Mouse (Mus musculus) adrenal gland, postnatal 10 days (tissue): ENCODE data around the gene Hdac4. TPM values are rescaled to one million over a fixed set of nuclear protein-coding genes. Genes with fewer than 3 reads are reported as not detected.

ENCODE experiments used
- DNase-seq: peaks from one replicate; pipeline ENCODE4 v3.0.0; 2021; ENCODE audit warnings: mixed read lengths
- total RNA-seq, 2 experiments: library from RNA; stranded (reverse); gene quantifications; 2 replicates each; pipeline ENCODE4 v1.2.3; 2021

Gene Hdac4
- total RNA-seq, 2 experiments from 2014 or later, result 55.3 to 74.5 TPM

DNA sequence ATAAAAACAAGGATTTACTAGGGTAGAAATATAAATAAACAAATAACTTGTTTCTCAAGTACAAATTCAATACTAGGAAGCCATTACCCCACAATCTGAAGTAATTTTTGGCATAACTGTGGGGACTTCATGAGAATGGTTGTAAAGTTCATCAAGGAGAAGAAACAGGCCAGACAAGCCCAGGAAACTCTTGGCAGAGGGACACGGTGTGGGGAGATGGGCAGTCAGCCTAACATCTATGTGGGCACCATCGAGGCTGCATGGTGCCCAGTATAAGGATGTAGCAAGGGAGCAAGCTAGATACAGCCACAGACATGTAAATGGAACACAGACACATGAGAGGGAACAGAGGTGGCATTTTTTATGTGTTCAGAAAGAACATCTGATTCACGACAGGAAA, 171.6 kb downstream of the Hdac4 start:
- DNase-seq, result no peak

- DNase-seq, result no peak
Measured at GRCm38 (mm10) chr1:92022009-92022408, 173.5 kb downstream of the Hdac4 start.

- no peak for DNase-seq
Measured at GRCm38 (mm10) chr1:92015938-92016672, 179.4 kb downstream of the Hdac4 start.

GRCm38 (mm10) chr1:92015252-92015651, 180.2 kb downstream of the Hdac4 start:
- no peak for DNase-seq

GRCm38 (mm10) chr1:92014496-92014895, 181.0 kb downstream of the Hdac4 start:
- no peak for DNase-seq

DNA sequence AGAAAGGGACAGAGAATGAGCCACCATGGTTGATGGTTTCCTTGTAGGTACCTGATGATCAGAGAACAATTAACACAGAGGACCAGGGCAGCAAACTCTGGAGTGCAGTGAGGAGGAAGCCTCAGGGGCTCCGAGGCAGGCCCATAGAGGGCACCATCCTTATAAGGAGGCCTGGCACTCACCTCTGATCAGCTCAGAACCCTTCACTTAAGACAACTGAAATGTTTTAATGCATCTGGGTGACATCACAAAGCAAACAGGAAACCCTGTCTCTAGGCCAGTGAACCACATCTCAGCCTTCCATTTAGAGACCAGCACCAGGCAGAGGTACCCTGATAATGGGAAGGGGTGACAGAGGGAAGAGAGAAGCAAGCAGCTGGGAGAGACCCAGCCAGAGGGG, 188.8 kb downstream of the Hdac4 start:
- no peak for DNase-seq

DNA sequence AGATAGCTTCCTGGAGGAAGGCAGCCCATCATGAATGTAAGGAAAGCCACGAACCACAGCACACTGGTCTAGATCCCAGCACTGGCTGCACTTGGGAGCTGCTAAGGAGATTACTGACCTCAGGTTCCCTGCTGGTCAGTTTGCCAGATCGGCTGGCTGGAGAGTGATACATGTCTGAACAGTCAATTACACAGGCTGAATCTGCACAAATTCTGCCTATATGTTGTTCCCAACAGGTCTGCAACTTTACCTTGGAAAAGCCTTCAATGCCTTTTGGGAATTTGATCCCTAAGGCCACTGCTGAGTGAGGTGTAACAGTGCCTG, 189.9 kb downstream of the Hdac4 start:
- no peak for DNase-seq

GRCm38 (mm10) chr1:92004906-92005616, 190.4 kb downstream of the Hdac4 start:
- DNase-seq, result no peak

GRCm38 (mm10) chr1:92004122-92004521, 191.4 kb downstream of the Hdac4 start:
- no peak for DNase-seq

- no peak for DNase-seq
Measured at GRCm38 (mm10) chr1:92000226-92000625, 195.3 kb downstream of the Hdac4 start.

DNA sequence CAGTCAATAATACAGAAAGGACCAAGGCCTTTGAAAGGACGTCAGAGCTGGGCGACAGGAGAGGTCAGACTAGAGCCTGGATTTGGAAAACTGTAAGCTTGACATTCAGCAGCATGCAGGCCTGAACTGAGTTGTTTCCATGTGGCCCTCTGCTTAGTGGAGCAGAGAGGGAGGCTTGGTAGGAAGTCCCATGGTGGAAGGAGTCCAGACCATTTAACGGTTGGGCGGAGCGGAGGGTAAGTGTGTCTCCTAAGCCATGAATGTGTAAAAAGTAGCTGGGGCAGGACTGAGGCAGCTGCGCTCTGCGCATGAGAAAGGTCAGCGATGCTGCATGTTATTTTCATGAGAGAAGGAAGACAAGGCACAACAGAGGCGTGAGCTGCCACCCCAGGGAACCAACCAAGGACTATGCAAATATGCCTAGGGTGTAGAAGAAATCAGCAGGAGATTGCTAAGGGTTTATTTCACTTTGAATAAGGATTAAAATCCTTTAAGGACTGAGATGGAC, 201.8 kb downstream of the Hdac4 start:
- no peak for DNase-seq

DNA sequence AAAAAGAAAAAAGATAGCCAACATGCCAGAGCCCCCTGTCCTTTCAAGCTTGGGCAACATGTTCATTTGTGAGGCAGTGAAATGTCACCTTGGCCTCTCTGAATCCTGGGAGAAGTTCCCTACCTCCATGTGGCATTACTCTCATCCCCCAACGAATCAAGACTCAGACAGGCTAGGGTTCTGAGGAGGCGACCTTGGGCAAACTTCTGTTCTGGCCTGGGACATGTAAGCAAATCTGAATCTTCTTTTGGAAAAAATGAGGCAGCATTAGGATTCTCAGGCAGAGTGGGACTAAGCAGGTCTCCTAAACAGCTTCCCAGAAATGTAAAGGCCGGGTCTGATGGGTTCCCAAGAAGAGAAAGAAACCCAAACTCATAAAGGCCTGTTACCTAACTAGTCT, 202.8 kb downstream of the Hdac4 start:
- no peak for DNase-seq

DNA sequence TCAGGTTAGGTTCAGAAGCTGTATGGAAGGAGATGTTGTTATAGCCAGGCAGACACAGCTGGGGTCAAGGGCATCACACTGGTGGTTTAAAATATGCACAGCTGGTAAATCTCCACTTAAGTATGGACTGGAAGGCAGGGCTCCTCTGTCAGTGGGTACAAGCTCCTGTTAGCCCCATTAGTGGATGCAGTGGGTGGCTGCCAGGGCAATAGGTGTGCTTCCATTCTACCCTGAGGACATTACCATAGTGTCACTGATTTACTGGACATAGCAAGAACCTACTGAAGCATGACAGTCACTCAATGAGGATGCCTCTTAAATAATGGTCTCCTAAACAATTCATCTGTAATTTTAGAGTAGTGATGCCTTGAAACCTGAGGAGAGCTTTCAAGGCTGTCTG, 203.9 kb downstream of the Hdac4 start:
- no peak for DNase-seq

DNA sequence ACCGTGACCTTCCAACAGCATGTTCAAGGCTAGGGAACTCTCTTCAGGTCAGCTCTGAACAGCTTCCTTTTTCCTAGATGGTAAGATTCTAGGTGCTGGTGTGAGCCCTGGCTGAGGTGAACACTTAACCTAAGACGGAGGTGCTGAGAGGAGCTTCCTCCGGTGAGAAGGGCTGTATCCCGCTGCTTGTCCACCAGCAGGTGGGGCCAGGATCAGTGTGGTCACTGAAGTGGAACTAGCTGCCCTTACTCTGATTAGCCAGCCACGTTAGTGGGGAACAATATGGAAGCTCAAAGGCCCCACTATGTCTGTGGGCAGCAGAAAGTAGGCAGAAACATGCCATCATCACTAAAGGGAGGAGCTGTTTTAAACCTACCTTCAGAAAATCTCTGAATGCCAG, 204.6 kb downstream of the Hdac4 start:
- no peak for DNase-seq

DNA sequence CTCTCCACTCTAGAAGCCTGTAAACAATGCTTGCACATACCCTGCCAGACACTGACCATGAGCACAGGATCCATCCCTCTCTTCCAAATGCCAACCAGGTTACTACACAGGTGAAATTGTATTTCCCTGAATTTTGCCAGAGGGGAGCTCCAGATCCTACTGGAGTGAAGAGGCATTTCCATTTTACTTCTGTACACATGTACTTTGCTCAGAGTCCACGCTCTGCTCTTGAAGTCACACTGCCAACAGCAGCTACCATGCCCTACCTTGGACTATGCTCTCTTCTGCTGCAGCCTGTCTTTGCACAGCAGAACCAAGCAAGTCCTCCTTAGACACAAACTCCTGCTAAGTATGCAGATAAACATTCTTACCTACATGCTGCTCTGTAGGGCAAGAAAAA, 206.6 kb downstream of the Hdac4 start:
- DNase-seq, result no peak

- no peak for DNase-seq
Measured at GRCm38 (mm10) chr1:91987431-91987830, 208.1 kb downstream of the Hdac4 start.

GRCm38 (mm10) chr1:91985783-91986182, 209.7 kb downstream of the Hdac4 start:
- DNase-seq, result no peak

GRCm38 (mm10) chr1:91984507-91984906, 211.0 kb downstream of the Hdac4 start:
- no peak for DNase-seq

DNA sequence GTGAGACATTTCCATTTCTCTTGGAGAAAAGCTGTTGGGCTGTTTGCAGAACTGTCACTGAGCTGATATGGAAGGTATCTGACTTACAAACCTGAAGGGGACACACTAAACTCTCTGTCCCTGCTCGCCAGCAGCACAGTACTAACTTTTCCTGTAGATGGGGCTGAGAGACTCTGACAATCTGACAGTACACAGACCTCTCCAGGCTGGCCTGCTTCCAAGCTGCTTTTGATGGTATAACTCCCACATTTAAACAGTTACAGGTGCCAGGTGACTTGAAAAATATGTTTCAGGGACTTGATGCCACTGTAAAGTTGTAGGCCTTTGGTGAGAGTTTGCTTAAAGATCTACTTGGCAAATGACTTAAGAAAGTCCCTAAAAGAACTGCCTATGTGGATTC, 214.1 kb downstream of the Hdac4 start:
- DNase-seq, result no peak

- no peak for DNase-seq
Measured at GRCm38 (mm10) chr1:91978443-91978842, 217.1 kb downstream of the Hdac4 start.

DNA sequence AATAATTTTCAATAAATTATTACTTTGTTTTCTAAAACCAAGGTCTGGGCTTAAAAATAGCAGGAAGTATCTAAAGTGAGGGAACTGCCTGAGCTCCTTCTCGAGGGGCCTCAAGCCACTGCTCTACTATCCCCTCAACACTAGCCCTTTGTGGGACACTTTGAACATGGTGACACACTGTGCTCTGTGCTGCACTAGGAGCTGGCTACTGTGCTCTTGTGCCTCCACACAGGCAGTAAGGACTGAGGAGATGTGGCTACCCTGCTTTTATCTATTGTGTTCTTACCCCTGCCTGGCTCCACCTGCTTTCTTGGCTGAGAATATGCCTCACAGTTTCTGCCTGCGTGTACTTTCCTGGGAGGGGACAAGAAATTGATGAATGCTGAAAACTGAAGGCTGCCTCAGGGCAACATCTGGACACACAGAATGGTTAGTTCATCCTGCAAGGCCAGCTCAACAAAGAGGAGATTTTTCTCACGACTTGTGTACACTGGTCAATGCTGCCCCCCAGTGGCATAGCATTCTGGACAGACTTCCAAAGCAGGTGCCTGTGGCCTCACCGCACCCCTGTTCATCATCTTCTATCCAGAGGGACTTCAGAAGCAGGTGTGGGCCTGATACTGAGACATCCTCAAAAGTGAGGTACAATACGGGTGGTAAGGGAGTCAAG, 226.7 kb downstream of the Hdac4 start:
- peak; percentile 77 for DNase-seq

- DNase-seq, result peak; percentile 63
Measured at GRCm38 (mm10) chr1:91967041-91967440, 228.5 kb downstream of the Hdac4 start.
